Mouse (Mus musculus) yolk sac, embryonic 10.5 days (tissue): ENCODE measurements around the gene Zfp967.
"Not testable (repeated sequence)": the region's sequence is repeated elsewhere in the genome, so short reads cannot be mapped to it uniquely, and the experiment has no call there.

Experiments used
- DNase-seq: peaks from one replicate; pipeline ENCODE4 v3.0.0-alpha.2; 2017; ENCODE audit warnings: low spot score

Gene Zfp967

DNA sequence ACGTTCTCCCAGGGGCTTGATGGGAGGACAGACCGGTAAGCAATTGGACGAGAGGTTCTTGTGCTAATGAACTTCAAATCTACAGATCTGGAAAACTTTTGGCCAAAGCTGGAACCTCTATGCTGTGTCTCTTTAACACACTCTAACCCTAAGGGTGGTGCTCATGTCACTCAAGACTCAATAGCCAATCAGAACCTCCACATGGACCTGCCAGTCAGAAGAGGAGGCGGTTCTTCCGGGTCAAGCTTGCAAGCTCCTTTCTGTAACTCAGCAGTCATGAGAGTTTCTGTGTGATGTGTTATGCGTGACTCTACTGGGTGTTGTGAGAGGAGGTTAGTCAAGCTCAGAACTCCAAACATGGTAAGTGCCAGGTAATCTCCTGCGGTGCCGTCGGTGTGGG is at the start of gene Zfp967:
Zfp967 (plus strand) TSS at position 301 of the 400 bp plus-strand sequence.
- not testable (repeated sequence) for DNase-seq

DNA sequence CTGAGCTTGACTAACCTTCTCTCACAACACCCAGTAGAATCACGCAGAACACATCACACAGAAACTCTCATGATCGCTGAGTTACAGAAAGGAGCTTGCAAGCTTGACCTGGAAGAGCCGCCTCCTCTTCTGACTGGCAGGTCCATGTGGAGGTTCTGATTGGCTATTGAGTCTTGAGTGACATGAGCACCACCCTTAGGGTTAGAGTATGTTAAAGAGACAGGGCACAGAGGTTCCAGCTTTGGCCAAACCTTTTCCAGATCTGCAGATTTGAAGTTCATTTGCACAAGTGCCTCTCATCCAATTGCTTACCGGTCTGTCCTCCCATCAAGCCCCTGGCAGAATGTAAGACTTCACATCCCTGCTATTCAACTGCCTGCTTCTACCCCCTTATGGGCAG is 34.2 kb upstream of the Zfp967 start, which contains the start of gene Gm14434:
Gm14434 (minus strand) TSS at position 101 of the 400 bp plus-strand sequence.
- DNase-seq, result not testable (repeated sequence)
